Mouse (Mus musculus) spleen, adult 2 months (tissue): ENCODE measurements around the gene Mrpl54.

Source experiments
- CTCF ChIP-seq: fragments of 200-500 bp; IDR thresholded peaks from 2 replicates; pipeline ENCODE4 v1.5.1; 2011; ENCODE audit warnings: mild to moderate bottlenecking, inconsistent platforms; ENCODE audit not compliant: insufficient read depth, insufficient read length, insufficient replicate concordance; ENCODE audit errors: extremely low read depth
- POLR2A ChIP-seq: fragments of 200-500 bp; IDR thresholded peaks from 2 replicates; pipeline ENCODE4 v1.6.1; 2011; ENCODE audit warnings: low read depth, low read length, inconsistent platforms

DNA sequence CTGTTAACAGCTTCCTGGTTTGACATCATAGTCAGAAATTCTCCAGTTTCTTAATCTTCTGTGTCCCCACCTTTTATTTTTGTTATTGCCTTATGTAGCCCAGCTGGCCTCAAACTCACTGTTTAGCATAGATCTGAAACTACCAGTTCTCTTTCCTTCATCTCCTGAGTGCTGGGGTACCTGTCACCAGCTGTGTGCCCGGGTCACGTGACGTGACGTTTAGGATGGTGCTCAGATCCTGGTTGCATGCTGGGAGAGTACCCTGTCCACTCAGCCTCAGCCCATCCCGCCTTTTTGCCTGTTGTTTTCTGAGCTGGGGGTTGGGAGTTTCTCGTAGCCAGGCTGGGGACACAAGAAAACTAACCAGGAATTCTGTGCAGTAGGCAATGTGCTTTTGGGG, 30.5 kb upstream of the Mrpl54 start:
- TF ChIP-seq CTCF, result no peak
- no peak for TF ChIP-seq POLR2A
